Comparison of ENCODE assay signal across 8 mouse cellular contexts in the genomic region with DNA sequence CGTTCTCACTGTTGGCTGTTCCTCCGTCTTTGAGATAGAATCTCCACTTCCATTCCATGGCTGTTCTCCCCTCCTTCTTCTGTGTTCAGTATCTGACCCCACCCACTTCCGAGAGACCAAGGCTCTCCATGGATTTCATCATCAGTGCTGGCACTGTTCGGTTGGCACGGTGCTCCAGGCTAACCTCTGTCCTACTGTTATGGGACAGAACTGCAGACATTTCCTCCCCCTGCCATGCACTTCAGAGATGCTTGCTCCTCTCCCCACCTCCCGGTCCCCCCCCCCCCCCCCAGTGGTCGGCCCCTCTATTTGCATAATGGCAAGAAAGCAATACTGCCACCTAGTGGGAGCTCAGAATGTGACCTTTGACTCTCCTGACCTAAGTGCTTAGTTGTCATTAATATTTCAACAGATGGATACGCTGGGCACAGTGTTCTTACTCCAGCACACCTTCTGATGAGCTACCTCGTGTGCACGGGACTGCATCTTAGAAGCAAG.
DNase-seq lines count a peak whose midpoint lies in the region; ATAC-seq and TF ChIP-seq lines count a peak whose summit lies in the region.

No protein-coding gene starts in this region.

- no peak overlapping the region for H3K4me2 ChIP-seq in stomach, postnatal 0 days (replicated peaks; ENCODE audit: low read depth)

- no peak overlapping the region for H3K9ac ChIP-seq in stomach, postnatal 0 days (ENCODE audit: low read length)

- no peak overlapping the region for H3K27ac ChIP-seq in cortical plate, adult 2 months (ENCODE audit: insufficient read depth, low read length)
- no peak overlapping the region for H3K27ac ChIP-seq in stomach, postnatal 0 days (replicated peaks)

- H3K4me3 ChIP-seq in cortical plate, adult 2 months (ENCODE audit: insufficient read depth, low read length), result no peak overlapping the region
- no peak overlapping the region for H3K4me3 ChIP-seq in stomach, postnatal 0 days (ENCODE audit: low read depth, low read length)

- H3K27me3 ChIP-seq in stomach, postnatal 0 days (ENCODE audit: control insufficient read depth, insufficient read depth, low read length), result no peaks in the 10 kb centered on the region

- H3K9me3 ChIP-seq in stomach, postnatal 0 days (ENCODE audit: control insufficient read depth, low read length), result no peaks in the 10 kb centered on the region

- TF ChIP-seq POLR2A in cortical plate, adult 2 months (IDR thresholded peaks at IDR 0.05; ENCODE audit: extremely low read depth, insufficient read depth, low read length), result no peak

- no peaks in the 10 kb centered on the region for H3K36me3 ChIP-seq in stomach, postnatal 0 days (ENCODE audit: control insufficient read depth, insufficient read depth, low read length)

- peak; percentile 76 to 80 for DNase-seq in B cell, adult 2 months
- DNase-seq in Muller cell, postnatal 12 days (ENCODE audit: inconsistent ontology term), result peak; percentile 51
- peak; percentile 84 to 85 for DNase-seq in heart, adult 18-20 months
- peak; percentile 86 for DNase-seq in kidney, adult 9 months
- peak; percentile 73 for DNase-seq in lung, postnatal 14 days
- peak; percentile 46 for DNase-seq in stomach, postnatal 0 days (ENCODE audit: low spot score)
- DNase-seq in right cerebral cortex, postnatal 4 days, result no peak

- TF ChIP-seq CTCF in cortical plate, adult 2 months (IDR thresholded peaks at IDR 0.05; ENCODE audit: extremely low read depth, insufficient read depth, low read length), result peak; percentile 35; the same call in 1 of the 2 replicates
- TF ChIP-seq CTCF in stomach, postnatal 0 days (IDR thresholded peaks at IDR 0.05; ENCODE audit: low read depth), result peak; percentile 69

- no peak for TF ChIP-seq EP300 in stomach, postnatal 0 days (optimal IDR thresholded peaks at IDR 0.05)

- H3K4me1 ChIP-seq in cortical plate, adult 2 months (ENCODE audit: control insufficient read depth, insufficient read depth, low read length), result peaks cover 3% of the 10 kb centered on the region
- no peaks in the 10 kb centered on the region for H3K4me1 ChIP-seq in stomach, postnatal 0 days (replicated peaks; ENCODE audit: control insufficient read depth, insufficient read depth)

- WGBS in stomach, postnatal 0 days, result 45% methylated on average over 9 of the region's 10 CpGs

- peak; percentile 66; the same call in 1 of the 2 replicates for ATAC-seq in stomach, postnatal 0 days (ENCODE audit: low FRiP score, low TSS enrichment)
